Mouse (Mus musculus) liver, embryonic 14.5 days (tissue): ENCODE measurements around the gene Pvr.

Experiments used
- CTCF ChIP-seq: IDR thresholded peaks from 2 replicates; pipeline ENCODE4 v1.5.1; 2016; ENCODE audit warnings: antibody characterized with exemption, low read depth, control low read depth
- EP300 ChIP-seq: IDR thresholded peaks from 2 replicates; pipeline ENCODE4 v1.6.1; 2016; ENCODE audit warnings: antibody characterized with exemption, low read depth

GRCm38 (mm10) chr7:19923797-19924196 is 2.8 kb upstream of the Pvr start:
- TF ChIP-seq EP300 (no peak), CTCF (no peak)
